Mouse (Mus musculus) neural tube, embryonic 13.5 days (tissue): ENCODE data around the gene Rxrg. TPM values are rescaled to one million over a fixed set of nuclear protein-coding genes. Genes with fewer than 3 reads are reported as not detected.

ENCODE experiments used
- polyA plus RNA-seq: library from polyadenylated mRNA; unstranded; fragments of >200 nt; fragmentation: Nextera tagmentation; extraction: Ambion mirVana; gene quantifications from 2 replicates; pipeline ENCODE4 v1.2.1, GENCODE M21; 2015

Gene Rxrg
- polyA plus RNA-seq, 1 experiment from 2014 or later: 22.1 TPM

Other genes starting within 250 kb of the Rxrg start
- 32.2 and 32.7 TPM in 2 replicates for gene Aldh9a1, start 248.4 kb upstream of the Rxrg start, polyA plus RNA-seq
- 105 and 133 TPM in 2 replicates for gene Mgst3, start 204.5 kb upstream of the Rxrg start, polyA plus RNA-seq
- not detected in 2 replicates for gene Lrrc52, start 131.6 kb upstream of the Rxrg start, polyA plus RNA-seq
- gene Lmx1a, start 90.9 kb downstream of the Rxrg start, polyA plus RNA-seq: 0.85 and 1.2 TPM in 2 replicates